Mouse (Mus musculus) bone marrow, adult 2 months (tissue): ENCODE data around the gene Aaas.

Experiments
- CTCF ChIP-seq: fragments of 200-500 bp; IDR thresholded peaks from 2 replicates; pipeline ENCODE4 v1.5.1; 2011; ENCODE audit warnings: low read length, control low read depth; ENCODE audit not compliant: control insufficient read depth, insufficient read depth
- POLR2A ChIP-seq: fragments of 200-500 bp; IDR thresholded peaks from 2 replicates; pipeline ENCODE4 v1.6.1; 2011; ENCODE audit warnings: low read depth, mild to moderate bottlenecking, control low read depth, low read length, borderline replicate concordance; ENCODE audit not compliant: control insufficient read depth

GRCm38 (mm10) chr15:102353986-102354385 lies 3.4 kb upstream of the Aaas start:
- TF ChIP-seq CTCF (no peak), POLR2A (no peak)
